Mouse (Mus musculus) C2C12 (cell line): ENCODE data around the gene Disp3.

Source experiments
- CTCF ChIP-seq: IDR thresholded peaks from one replicate; pipeline ENCODE4 v1.5.1; 2011; ENCODE audit not compliant: control insufficient read depth, insufficient read depth, insufficient read length
- FOSL1 ChIP-seq: IDR thresholded peaks from one replicate; pipeline ENCODE4 v1.8.0; 2011; ENCODE audit warnings: mild to moderate bottlenecking, low read length; ENCODE audit not compliant: poor library complexity, insufficient read depth, severe bottlenecking

DNA sequence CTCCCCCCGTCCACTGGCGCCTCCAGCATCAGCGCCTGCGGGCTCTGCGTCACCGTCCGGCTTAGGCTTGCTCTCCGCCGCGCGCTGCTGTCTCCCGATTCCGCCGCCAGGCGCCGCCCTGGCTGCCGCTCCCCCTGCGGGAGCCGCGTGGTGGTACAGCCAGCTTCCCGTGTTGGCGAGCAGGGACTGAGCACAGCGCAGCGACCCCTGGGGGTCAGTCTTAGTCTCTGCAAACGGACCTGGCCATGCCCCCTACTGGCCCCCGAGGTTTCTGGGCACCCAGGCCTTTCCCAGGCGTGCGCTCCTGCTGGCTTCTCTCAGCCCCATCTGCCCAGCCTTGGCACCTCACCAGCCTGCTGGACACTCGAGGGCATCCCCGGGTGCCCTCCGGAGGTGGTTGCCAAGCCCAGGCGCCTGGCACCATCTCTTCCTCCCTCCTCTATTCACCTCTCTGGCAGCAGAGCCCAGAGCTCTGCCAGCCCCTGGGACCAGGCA, 337 bp upstream of the Disp3 start:
- TF ChIP-seq CTCF, result no peak
- TF ChIP-seq FOSL1, result no peak
